Mouse (Mus musculus) frontal cortex, postnatal 25 days (tissue): ENCODE measurements at regions not wholly inside any gene's neighbourhood (a gene's known extent, or its start where the extent isn't known, plus 50 kb on each side); places are given as distances from the start of the nearest gene placed in this dataset.
"Not testable (repeated sequence)": the region's sequence is repeated elsewhere in the genome, so short reads cannot be mapped to it uniquely, and the experiment has no call there.

Experiments used
- DNase-seq, 2 experiments: peaks; one replicate each; pipeline ENCODE4 v3.0.0; 2022; ENCODE audit warnings: low spot score in 2 of 2

DNA sequence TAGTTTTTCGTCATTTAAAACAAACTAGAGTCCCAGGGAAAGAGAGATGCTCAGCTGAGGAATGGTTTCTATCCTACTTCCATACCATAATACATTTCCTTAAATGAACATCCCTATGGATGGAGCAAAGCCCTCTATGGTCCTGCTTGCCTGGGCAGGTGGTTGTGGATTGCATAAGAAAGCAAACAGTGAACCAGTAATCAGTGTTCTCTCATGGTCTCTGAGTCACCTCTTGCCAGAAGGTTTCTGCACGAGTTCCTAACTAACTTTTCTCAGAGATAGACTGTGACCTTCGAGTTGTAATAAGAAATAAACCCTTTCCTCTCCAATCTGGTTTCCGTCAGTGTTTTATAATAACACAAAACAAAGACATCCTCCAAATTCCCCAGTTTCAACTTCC, 62.9 kb upstream of the Bet1 start:
- DNase-seq: no peak

GRCm38 (mm10) chr6:4158293-4158692, 71.5 kb upstream of the Bet1 start:
- DNase-seq: no peak

GRCm38 (mm10) chr6:4163733-4164132, 77.0 kb upstream of the Bet1 start:
- DNase-seq: no peak

GRCm38 (mm10) chr6:4167112-4167511, 80.3 kb upstream of the Bet1 start:
- no peak for DNase-seq

- no peak for DNase-seq
Observed at GRCm38 (mm10) chr6:4167757-4168156, 81.0 kb upstream of the Bet1 start.

- DNase-seq: no peak
Observed at GRCm38 (mm10) chr6:4171561-4171960, 84.8 kb upstream of the Bet1 start.

- no peak for DNase-seq
Observed at GRCm38 (mm10) chr6:4187683-4188082, 100.9 kb upstream of the Bet1 start.

GRCm38 (mm10) chr6:4190976-4191375, 104.2 kb upstream of the Bet1 start:
- not testable (repeated sequence) for DNase-seq

DNA sequence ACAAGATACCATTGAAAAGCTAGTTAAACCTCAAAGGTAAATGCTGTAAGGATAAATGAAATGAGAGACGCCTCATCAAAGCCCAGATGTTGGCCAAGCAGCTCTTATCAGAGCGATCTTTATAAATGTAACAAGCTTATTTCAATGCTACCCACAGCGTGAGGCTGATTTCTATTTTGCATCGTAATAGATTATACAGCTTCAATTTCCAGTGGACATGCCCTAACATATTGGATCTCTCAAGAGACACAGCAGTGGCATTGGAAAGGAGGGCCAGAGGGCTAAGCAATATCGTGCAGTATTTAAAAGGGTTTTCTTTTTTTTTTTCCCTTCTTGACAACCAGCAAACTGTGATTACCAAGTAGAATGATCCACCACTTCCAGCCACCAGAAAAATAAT, 106.5 kb upstream of the Bet1 start:
- DNase-seq: no peak

- no peak for DNase-seq
Observed at GRCm38 (mm10) chr6:4201176-4201575, 114.4 kb upstream of the Bet1 start.

DNA sequence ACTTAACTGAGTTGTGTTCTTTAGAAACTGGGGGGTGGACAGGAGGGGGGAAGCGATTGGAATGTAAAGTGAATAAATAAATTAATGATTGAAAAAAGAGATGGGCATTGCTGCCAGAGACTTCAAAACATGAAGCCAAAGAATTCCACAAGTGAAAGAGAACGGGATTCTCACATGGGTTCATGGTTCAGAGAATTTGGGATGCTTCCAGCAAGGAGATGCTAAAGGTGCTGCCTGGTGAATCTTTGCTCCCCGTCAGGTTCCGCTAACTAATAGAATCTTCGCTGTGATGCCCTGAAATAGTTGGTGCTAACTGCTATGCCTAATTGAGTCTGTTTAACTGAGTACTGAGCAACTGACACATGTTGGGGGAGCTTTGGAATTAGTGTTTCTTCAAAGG, 118.9 kb upstream of the Bet1 start:
- no peak for DNase-seq

- DNase-seq: no peak
Observed at GRCm38 (mm10) chr6:4245265-4246112, 158.7 kb upstream of the Bet1 start.

- DNase-seq: no peak
Observed at GRCm38 (mm10) chr6:4246113-4246419, 159.3 kb upstream of the Bet1 start.

DNA sequence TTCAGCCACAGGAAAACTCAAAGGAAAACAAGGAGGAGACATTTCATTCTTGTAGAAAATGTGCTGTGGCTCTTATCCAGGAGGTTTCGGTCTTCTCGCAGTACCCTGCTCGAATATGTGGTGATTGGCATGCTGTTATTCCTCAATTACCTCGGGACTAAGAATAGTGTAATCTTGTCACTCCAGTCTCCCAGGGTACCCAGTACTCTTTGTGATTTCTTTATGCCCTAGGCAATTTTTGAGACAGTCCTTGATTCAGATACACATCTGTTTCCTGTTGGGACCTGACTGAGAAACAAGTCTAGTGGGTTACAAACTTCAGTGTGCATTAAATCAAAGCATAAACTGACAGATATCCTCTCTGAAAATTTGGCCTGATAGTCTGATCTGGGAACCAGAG, 189.8 kb upstream of the Bet1 start:
- no peak for DNase-seq

- no peak for DNase-seq
Observed at GRCm38 (mm10) chr6:4277245-4277890, 190.6 kb upstream of the Bet1 start.

- DNase-seq: no peak
Observed at GRCm38 (mm10) chr6:4291380-4291779, 204.6 kb upstream of the Bet1 start.

GRCm38 (mm10) chr6:4303410-4303809, 201.2 kb upstream of the Col1a2 start:
- not testable (repeated sequence) for DNase-seq

DNA sequence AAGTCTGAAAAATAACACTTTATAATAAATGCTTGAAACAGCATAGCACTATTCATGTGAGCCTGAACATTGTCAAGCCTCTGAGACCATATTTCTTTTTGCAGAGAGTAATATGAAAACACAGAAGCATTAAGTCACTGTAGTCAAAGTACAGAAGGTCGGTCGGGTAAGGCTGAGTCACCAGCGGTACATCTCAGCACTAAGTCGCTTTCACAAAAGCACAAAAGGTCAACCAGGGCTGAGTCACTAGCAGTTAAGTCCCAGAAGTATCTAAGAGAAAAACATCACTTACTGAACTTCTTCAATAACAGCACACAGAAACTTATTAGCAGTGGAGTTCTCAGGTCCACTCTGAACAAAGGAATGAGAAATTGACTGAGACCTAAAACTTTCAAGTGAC, 154.7 kb upstream of the Col1a2 start:
- no peak for DNase-seq

- DNase-seq: no peak
Observed at GRCm38 (mm10) chr6:4362220-4362619, 142.4 kb upstream of the Col1a2 start.

DNA sequence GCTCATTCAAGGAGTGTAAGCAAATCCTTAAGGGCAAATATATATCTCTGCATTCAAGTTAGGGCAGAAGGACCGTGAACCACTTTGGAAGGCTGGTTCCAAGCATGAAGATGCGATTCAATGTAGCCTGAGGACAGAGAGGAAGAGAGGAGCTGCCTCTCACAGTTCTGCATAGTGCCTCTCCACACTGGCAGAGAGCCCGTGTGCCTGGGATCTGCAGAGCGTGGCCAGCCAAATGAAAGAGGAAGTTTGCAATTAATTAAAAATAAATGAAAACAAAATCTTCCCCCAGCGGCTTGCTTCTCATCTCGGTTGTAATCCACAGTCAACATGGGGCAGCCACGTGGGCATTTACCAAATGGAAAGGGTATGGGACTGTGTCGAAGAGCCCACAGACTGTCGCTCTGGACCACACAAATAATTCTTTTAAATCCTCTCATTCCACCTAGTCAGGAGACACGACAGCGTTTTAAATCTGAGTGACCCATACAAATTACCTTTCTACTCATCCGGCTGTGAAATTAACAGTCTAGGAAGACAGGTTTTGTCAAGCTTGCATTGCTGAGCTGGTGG, 129.1 kb upstream of the Col1a2 start:
- DNase-seq: no peak

DNA sequence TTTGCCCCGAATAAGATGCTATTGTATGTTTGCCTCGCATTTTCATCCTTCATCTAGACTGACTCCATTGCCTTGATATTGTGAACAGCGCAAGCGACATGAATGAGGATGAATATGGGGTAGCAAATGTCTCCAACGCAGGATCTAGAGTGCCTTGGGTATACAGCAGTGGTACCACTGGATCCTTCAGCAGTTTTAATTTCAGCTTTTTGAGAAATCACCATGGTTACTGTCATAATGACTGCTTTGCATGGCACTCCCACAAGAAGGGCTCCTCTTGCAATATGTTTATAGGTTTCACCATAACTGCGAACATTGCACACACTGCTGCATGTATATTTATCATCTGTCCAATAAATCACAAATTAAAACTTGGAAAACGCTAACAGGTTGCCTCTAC, 107.8 kb upstream of the Col1a2 start:
- DNase-seq: no peak

DNA sequence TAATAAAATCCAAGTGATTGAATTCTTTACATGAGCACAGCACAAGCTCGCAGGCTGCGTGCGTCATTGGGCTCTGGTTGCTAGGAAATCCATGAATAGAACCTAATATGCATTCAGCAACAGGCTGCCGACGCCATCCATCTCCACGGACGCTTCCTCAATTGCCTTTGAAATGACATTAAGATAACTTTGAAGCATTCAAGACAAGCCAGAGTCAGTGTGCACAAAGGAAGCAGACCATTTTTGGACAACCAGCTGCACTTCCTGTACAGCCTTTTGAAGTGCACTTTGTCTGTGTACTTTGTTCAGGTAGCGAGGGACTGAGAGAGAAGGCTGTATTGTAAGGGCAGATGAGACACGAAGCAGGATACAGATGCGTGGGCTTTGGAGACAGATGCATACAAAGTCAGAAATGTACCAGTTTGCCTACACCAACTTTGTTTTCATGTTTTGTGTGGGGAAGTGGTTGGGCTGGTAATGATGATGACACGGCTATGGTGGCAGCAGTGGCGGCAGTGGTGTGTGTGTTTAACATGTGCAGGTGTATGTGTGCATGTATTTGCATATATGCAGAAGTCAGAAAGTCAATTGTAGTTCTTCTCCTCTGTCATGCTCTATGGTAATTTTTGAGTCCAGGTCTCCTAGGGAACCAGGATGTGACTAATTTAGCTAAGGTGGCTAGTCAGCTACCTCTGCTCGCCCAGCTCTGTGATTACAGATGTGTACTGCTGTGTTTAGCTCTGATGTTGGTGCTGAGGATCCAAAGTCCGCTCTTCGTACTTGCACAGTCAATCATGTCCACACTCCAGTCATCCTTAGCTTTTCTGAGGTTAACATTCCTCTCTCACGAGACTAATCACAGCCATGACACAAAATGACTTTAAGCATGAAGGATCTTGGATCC, 106.7 kb upstream of the Col1a2 start:
- DNase-seq: peak; percentile 13 to 23
